Mouse (Mus musculus): ENCODE data around the gene Map3k5. TPM values are rescaled to one million over a fixed set of nuclear protein-coding genes. Genes with fewer than 3 reads are reported as not detected.

Gene Map3k5
- polyA plus RNA-seq, 1 experiment from 2014 or later = 2.2 TPM

GRCm38 (mm10) chr10:20091416-20091815 lies 157.1 kb downstream of the Map3k5 start:
- no peak overlapping the region for H3K4me2 ChIP-seq (ENCODE audit: low read length)
- no peaks in the 10 kb centered on the region for H3K4me1 ChIP-seq (replicated peaks; ENCODE audit: insufficient read depth, low read length)
- no peaks in the 10 kb centered on the region for H3K9me3 ChIP-seq (replicated peaks; ENCODE audit: low read length)
- 90% methylated on average over 2 of the region's 2 CpGs for WGBS
- H3K27ac ChIP-seq = no peak overlapping the region
- DNase-seq (ENCODE audit: low spot score) (no peak), ATAC-seq (replicated peaks; ENCODE audit: low FRiP score, low read depth) (no peak)
- no peak for TF ChIP-seq CTCF (IDR thresholded peaks at IDR 0.05; ENCODE audit: low read depth)
- no peaks in the 10 kb centered on the region for H3K27me3 ChIP-seq (ENCODE audit: insufficient read depth, low read length)
- no peaks in the 10 kb centered on the region for H3K36me3 ChIP-seq (ENCODE audit: insufficient read depth, low read length)
- H3K4me3 ChIP-seq (replicated peaks; ENCODE audit: low read depth, low read length) = no peak overlapping the region
- no peak overlapping the region for H3K9ac ChIP-seq (ENCODE audit: low read depth, low read length)

- Histone ChIP-seq H3K27ac (no peak overlapping the region), H3K27me3 (ENCODE audit: insufficient read depth, low read length) (no peaks in the 10 kb centered on the region), H3K9ac (ENCODE audit: low read depth, low read length) (no peak overlapping the region), H3K9me3 (replicated peaks; ENCODE audit: low read length) (no peaks in the 10 kb centered on the region), H3K4me3 (replicated peaks; ENCODE audit: low read depth, low read length) (no peak overlapping the region), H3K36me3 (ENCODE audit: insufficient read depth, low read length) (no peaks in the 10 kb centered on the region), H3K4me1 (replicated peaks; ENCODE audit: insufficient read depth, low read length) (no peaks in the 10 kb centered on the region), H3K4me2 (ENCODE audit: low read length) (no peak overlapping the region)
- 60% methylated on average over 3 of the region's 3 CpGs for WGBS
- ATAC-seq (replicated peaks; ENCODE audit: low FRiP score, low read depth) (no peak), DNase-seq (ENCODE audit: low spot score) (no peak)
- TF ChIP-seq CTCF (IDR thresholded peaks at IDR 0.05; ENCODE audit: low read depth) = no peak
Observed at GRCm38 (mm10) chr10:20092371-20092770, 158.1 kb downstream of the Map3k5 start.

GRCm38 (mm10) chr10:20101456-20101855 lies 167.2 kb downstream of the Map3k5 start:
- Histone ChIP-seq H3K36me3 (ENCODE audit: insufficient read depth, low read length) (no peaks in the 10 kb centered on the region), H3K9me3 (replicated peaks; ENCODE audit: low read length) (no peaks in the 10 kb centered on the region), H3K9ac (ENCODE audit: low read depth, low read length) (no peak overlapping the region), H3K4me2 (ENCODE audit: low read length) (no peak overlapping the region), H3K4me1 (replicated peaks; ENCODE audit: insufficient read depth, low read length) (no peaks in the 10 kb centered on the region), H3K4me3 (replicated peaks; ENCODE audit: low read depth, low read length) (no peak overlapping the region), H3K27me3 (ENCODE audit: insufficient read depth, low read length) (no peaks in the 10 kb centered on the region), H3K27ac (no peak overlapping the region)
- WGBS = 96% methylated on average over 6 of the region's 6 CpGs
- ATAC-seq (replicated peaks; ENCODE audit: low FRiP score, low read depth) = no peak
- DNase-seq (ENCODE audit: low spot score) = no peak
- no peak for TF ChIP-seq CTCF (IDR thresholded peaks at IDR 0.05; ENCODE audit: low read depth)

- 56% methylated on average over 8 of the region's 8 CpGs for WGBS
- Histone ChIP-seq H3K4me2 (ENCODE audit: low read length) (no peak overlapping the region), H3K4me1 (replicated peaks; ENCODE audit: insufficient read depth, low read length) (no peaks in the 10 kb centered on the region), H3K9me3 (replicated peaks; ENCODE audit: low read length) (no peaks in the 10 kb centered on the region), H3K9ac (ENCODE audit: low read depth, low read length) (no peak overlapping the region), H3K27me3 (ENCODE audit: insufficient read depth, low read length) (no peaks in the 10 kb centered on the region), H3K4me3 (replicated peaks; ENCODE audit: low read depth, low read length) (no peak overlapping the region), H3K27ac (no peak overlapping the region), H3K36me3 (ENCODE audit: insufficient read depth, low read length) (no peaks in the 10 kb centered on the region)
- no peak for TF ChIP-seq CTCF (IDR thresholded peaks at IDR 0.05; ENCODE audit: low read depth)
- DNase-seq (ENCODE audit: low spot score) (peak; percentile 57), ATAC-seq (replicated peaks; ENCODE audit: low FRiP score, low read depth) (no peak)
Observed at GRCm38 (mm10) chr10:20104271-20104931, 170.1 kb downstream of the Map3k5 start.

GRCm38 (mm10) chr10:20105575-20105974 lies 171.3 kb downstream of the Map3k5 start:
- WGBS = 70% methylated on average over 4 of the region's 4 CpGs
- DNase-seq (ENCODE audit: low spot score) (no peak), ATAC-seq (replicated peaks; ENCODE audit: low FRiP score, low read depth) (no peak)
- no peak overlapping the region for H3K4me2 ChIP-seq (ENCODE audit: low read length)
- H3K4me1 ChIP-seq (replicated peaks; ENCODE audit: insufficient read depth, low read length) = no peaks in the 10 kb centered on the region
- H3K27ac ChIP-seq = no peak overlapping the region
- H3K9me3 ChIP-seq (replicated peaks; ENCODE audit: low read length) = no peaks in the 10 kb centered on the region
- no peak overlapping the region for H3K9ac ChIP-seq (ENCODE audit: low read depth, low read length)
- H3K27me3 ChIP-seq (ENCODE audit: insufficient read depth, low read length) = no peaks in the 10 kb centered on the region
- H3K4me3 ChIP-seq (replicated peaks; ENCODE audit: low read depth, low read length) = no peak overlapping the region
- no peak for TF ChIP-seq CTCF (IDR thresholded peaks at IDR 0.05; ENCODE audit: low read depth)
- no peaks in the 10 kb centered on the region for H3K36me3 ChIP-seq (ENCODE audit: insufficient read depth, low read length)

GRCm38 (mm10) chr10:20107031-20107430 lies 172.8 kb downstream of the Map3k5 start:
- ATAC-seq (replicated peaks; ENCODE audit: low FRiP score, low read depth) (no peak), DNase-seq (ENCODE audit: low spot score) (no peak)
- Histone ChIP-seq H3K36me3 (ENCODE audit: insufficient read depth, low read length) (no peaks in the 10 kb centered on the region), H3K9me3 (replicated peaks; ENCODE audit: low read length) (no peaks in the 10 kb centered on the region), H3K27ac (no peak overlapping the region), H3K27me3 (ENCODE audit: insufficient read depth, low read length) (no peaks in the 10 kb centered on the region), H3K4me3 (replicated peaks; ENCODE audit: low read depth, low read length) (no peak overlapping the region), H3K4me1 (replicated peaks; ENCODE audit: insufficient read depth, low read length) (no peaks in the 10 kb centered on the region), H3K4me2 (ENCODE audit: low read length) (no peak overlapping the region), H3K9ac (ENCODE audit: low read depth, low read length) (no peak overlapping the region)
- WGBS = 94% methylated on average over 14 of the region's 14 CpGs
- no peak for TF ChIP-seq CTCF (IDR thresholded peaks at IDR 0.05; ENCODE audit: low read depth)

- DNase-seq (ENCODE audit: low spot score) = no peak
- no peak for ATAC-seq (replicated peaks; ENCODE audit: low FRiP score, low read depth)
- Histone ChIP-seq H3K9me3 (replicated peaks; ENCODE audit: low read length) (no peaks in the 10 kb centered on the region), H3K4me3 (replicated peaks; ENCODE audit: low read depth, low read length) (no peak overlapping the region), H3K27me3 (ENCODE audit: insufficient read depth, low read length) (no peaks in the 10 kb centered on the region), H3K9ac (ENCODE audit: low read depth, low read length) (no peak overlapping the region), H3K36me3 (ENCODE audit: insufficient read depth, low read length) (no peaks in the 10 kb centered on the region), H3K4me1 (replicated peaks; ENCODE audit: insufficient read depth, low read length) (no peaks in the 10 kb centered on the region), H3K27ac (no peak overlapping the region), H3K4me2 (ENCODE audit: low read length) (no peak overlapping the region)
- TF ChIP-seq CTCF (IDR thresholded peaks at IDR 0.05; ENCODE audit: low read depth) = no peak
- 93% methylated on average over 5 of the region's 5 CpGs for WGBS
Observed at GRCm38 (mm10) chr10:20111508-20111907, 177.2 kb downstream of the Map3k5 start.

All from kidney, postnatal 0 days (tissue).